Mouse (Mus musculus): ENCODE data around the gene Fgfbp3. TPM values are rescaled to one million over a fixed set of nuclear protein-coding genes. Genes with fewer than 3 reads are reported as not detected.
"Not testable (repeated sequence)": the region's sequence is repeated elsewhere in the genome, so short reads cannot be mapped to it uniquely, and the experiment has no call there.

Gene Fgfbp3
- 2.1 and 3.5 TPM in 2 replicates for polyA plus RNA-seq (2012; rRNA removed)

DNA sequence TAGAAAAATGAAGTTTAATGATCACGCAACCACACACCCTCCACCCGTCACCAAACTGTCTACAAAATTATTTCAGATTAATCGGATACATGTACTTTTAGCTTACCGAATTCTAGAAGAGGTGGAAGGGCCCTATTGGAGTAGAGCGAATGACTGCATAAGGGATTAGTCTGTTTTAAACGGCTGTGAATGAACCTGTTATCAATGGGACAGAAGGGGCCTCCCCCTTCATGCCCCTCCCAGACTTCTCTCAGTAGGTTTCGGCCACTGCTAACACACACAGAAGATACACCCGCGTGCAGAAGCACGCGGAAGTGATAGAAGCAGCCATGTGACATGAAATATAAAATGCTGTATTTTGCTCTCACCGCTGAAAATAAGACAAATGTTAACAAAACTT, at the start of gene Fgfbp3:
Gene Fgfbp3 (minus strand): TSS at position 150 of the 400 bp plus-strand sequence.
- peak within 1 kb of the TSS; percentile 62 for H3K4me3 ChIP-seq (ENCODE audit: insufficient read depth, low read depth, low read length)
- 25% methylated on average over 12 of the region's 12 CpGs for WGBS
- TF ChIP-seq CTCF (conservative IDR thresholded peaks at IDR 0.05; ENCODE audit: insufficient read depth, insufficient read length, low read depth, low read length) = no peak

DNA sequence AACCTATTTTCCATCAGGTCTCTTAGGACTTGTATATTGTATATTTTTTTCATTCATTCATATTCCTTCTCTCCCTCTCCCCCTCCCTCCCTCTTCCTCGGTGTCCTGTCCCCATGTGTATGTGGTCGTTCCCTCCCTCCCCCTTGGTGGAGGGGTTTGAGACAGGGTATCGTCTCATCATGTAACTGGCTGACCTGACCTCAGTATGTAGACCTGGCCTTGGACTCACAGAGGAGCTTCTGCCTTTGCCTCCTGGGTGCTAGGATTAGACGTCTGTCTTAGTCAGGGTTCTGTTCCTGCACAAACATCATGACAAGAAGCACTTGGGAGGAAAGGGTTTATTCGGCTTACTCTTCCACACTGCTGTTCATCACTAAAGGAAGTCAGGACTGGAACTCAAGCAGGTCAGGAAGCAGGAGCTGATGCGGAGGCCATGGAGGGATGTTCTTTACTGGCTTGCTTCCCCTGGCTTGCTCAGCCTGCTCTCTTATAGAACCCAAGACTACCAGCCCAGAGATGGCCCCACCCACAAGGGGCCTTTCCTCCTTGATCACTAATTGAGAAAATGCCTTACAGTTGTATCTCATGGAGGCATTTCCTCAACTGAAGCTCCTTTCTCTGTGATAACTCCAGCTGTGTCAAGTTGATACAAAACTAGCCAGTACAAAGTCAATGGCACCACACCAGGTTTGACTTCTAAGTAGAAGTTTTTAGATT, 43.3 kb upstream of the Fgfbp3 start:
- not testable (repeated sequence) for H3K36me3 ChIP-seq (ENCODE audit: control insufficient read depth, insufficient read depth, low read length); H3K27me3 ChIP-seq (replicated peaks; ENCODE audit: control insufficient read depth, insufficient read depth, low read length); H3K27ac ChIP-seq (ENCODE audit: insufficient read depth, low read depth, low read length); DNase-seq; H3K4me3 ChIP-seq (ENCODE audit: insufficient read depth, low read depth, low read length); H3K4me1 ChIP-seq (ENCODE audit: control insufficient read depth, insufficient read depth, low read length)
- 87% methylated on average over 6 of the region's 6 CpGs for WGBS

More for the DNA sequence above, at the start of gene Fgfbp3:
- Histone ChIP-seq H3K4me1 (ENCODE audit: control insufficient read depth, insufficient read depth, low read length) (no peaks in the 10 kb centered on the region), H3K27ac (ENCODE audit: insufficient read depth, low read depth, low read length) (peak within 1 kb of the TSS; percentile 46; the same call in 1 of the 2 replicates), H3K36me3 (ENCODE audit: control insufficient read depth, insufficient read depth, low read length) (no peaks in the 10 kb centered on the region), H3K27me3 (replicated peaks; ENCODE audit: control insufficient read depth, insufficient read depth, low read length) (no peaks in the 10 kb centered on the region)
- no peak for DNase-seq

DNA sequence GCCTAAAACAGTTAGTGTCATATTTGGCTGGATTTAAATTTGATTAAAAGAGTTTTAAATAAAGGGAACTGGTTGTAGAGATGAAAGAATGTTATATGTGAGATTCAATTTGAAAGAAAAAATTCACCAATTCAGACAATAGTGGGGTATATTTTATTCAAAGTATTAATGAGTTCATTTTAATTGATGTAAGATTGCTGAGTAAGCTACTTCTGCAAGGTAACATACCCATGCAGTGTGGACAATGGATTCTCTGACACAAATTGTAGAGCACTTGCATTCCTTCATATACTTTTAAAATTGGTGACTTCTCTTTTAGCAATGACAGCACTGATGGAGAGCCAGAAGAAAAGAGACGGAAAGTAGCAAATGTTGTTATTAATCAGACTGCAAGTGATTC, 41.9 kb upstream of the Fgfbp3 start:
- no peaks in the 10 kb centered on the region for H3K27me3 ChIP-seq (replicated peaks; ENCODE audit: control insufficient read depth, insufficient read depth, low read length)
- H3K27ac ChIP-seq (ENCODE audit: insufficient read depth, low read depth, low read length) = no peak overlapping the region
- TF ChIP-seq POLR2A (IDR thresholded peaks at IDR 0.05; ENCODE audit: low read depth, low read length) (no peak), CTCF (conservative IDR thresholded peaks at IDR 0.05; ENCODE audit: insufficient read depth, insufficient read length, low read depth, low read length) (no peak)
- 94% methylated on average over 1 of the region's 1 CpGs for WGBS
- no peak overlapping the region for H3K4me3 ChIP-seq (ENCODE audit: insufficient read depth, low read depth, low read length)
- no peak for DNase-seq
- no peaks in the 10 kb centered on the region for H3K4me1 ChIP-seq (ENCODE audit: control insufficient read depth, insufficient read depth, low read length)
- H3K36me3 ChIP-seq (ENCODE audit: control insufficient read depth, insufficient read depth, low read length) = peaks cover 10% of the 10 kb centered on the region

DNA sequence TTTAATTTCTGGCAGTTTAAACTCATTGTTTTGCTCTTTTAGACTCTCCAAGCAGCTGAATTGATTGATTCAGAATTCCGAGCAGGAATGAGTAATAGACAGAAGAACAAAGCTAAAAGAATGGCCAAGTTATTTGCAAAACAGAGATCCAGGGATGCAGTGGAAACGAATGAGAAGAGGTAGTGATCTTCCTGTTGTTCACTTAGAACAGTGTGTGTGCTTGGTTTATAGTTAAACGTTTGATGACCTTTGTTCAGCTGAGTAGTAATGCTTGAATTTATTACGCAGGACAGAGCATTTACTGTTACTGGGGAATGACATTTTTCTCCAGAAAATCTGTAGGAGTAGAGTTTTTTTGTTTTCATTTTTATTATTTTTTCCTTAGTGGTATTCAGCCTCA, 38.9 kb upstream of the Fgfbp3 start:
- Histone ChIP-seq H3K36me3 (ENCODE audit: control insufficient read depth, insufficient read depth, low read length) (peaks cover 2% of the 10 kb centered on the region; the same call in 1 of the 2 replicates), H3K27ac (ENCODE audit: insufficient read depth, low read depth, low read length) (no peak overlapping the region), H3K4me3 (ENCODE audit: insufficient read depth, low read depth, low read length) (no peak overlapping the region), H3K4me1 (ENCODE audit: control insufficient read depth, insufficient read depth, low read length) (no peaks in the 10 kb centered on the region), H3K27me3 (replicated peaks; ENCODE audit: control insufficient read depth, insufficient read depth, low read length) (no peaks in the 10 kb centered on the region)
- TF ChIP-seq CTCF (conservative IDR thresholded peaks at IDR 0.05; ENCODE audit: insufficient read depth, insufficient read length, low read depth, low read length) = no peak
- TF ChIP-seq POLR2A (IDR thresholded peaks at IDR 0.05; ENCODE audit: low read depth, low read length) = no peak
- peak; percentile 52 for DNase-seq
- WGBS = 51% methylated on average over 4 of the region's 4 CpGs

DNA sequence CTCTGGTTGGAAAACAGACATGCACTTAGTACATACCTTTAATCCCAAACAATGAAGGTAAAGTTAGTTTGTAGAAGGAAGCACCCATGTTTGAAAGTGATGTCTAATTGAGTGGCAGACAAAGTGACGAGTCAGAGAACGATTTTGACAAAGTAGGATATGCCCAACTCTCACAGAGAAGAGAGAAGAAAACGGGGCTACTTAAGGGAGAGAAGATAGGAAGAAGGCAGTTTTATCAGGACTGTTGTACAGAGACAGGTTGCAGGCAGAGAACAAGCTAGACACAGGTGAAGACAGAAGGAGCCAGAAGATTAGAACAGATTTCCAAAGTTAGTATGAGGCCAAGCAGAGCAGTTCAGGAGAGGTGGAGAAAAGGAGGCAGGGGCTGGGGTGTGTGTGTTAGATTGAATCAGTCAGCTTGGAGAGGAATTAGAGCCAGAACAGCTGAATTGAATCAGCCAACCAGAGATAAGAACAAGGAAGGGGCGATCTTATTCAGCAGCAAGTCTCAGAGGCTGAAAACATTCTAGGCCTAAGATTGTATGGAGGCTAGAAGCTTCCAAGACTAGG, 34.3 kb upstream of the Fgfbp3 start:
- TF ChIP-seq CTCF (conservative IDR thresholded peaks at IDR 0.05; ENCODE audit: insufficient read depth, insufficient read length, low read depth, low read length) (no peak), POLR2A (IDR thresholded peaks at IDR 0.05; ENCODE audit: low read depth, low read length) (no peak)
- H3K27ac ChIP-seq (ENCODE audit: insufficient read depth, low read depth, low read length) = no peak overlapping the region; the same call in 1 of the 2 replicates
- H3K27me3 ChIP-seq (replicated peaks; ENCODE audit: control insufficient read depth, insufficient read depth, low read length) = no peaks in the 10 kb centered on the region
- H3K4me3 ChIP-seq (ENCODE audit: insufficient read depth, low read depth, low read length) = no peak overlapping the region
- H3K4me1 ChIP-seq (ENCODE audit: control insufficient read depth, insufficient read depth, low read length) = no peaks in the 10 kb centered on the region
- DNase-seq = no peak
- WGBS = 85% methylated on average over 4 of the region's 4 CpGs
- peaks cover 2% of the 10 kb centered on the region; the same call in 1 of the 2 replicates for H3K36me3 ChIP-seq (ENCODE audit: control insufficient read depth, insufficient read depth, low read length)

DNA sequence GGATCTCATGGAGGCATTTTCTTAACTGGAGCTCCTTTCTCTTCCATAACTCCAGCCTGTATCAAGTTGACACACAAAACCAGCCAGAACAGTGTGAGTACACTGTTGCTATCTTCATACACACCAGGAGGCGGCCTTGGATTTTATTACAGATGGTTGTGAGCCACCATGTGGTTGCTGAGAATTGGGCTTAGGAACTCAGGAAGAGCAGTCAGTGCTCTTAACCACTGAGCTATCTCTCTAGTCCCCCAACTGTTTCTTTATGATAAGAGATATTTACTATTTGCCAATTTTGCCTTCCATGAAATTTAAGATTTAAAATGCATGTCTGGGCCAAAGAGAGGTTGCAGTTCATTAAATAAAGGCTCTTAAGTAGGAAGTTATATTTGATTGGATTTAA, 20.6 kb upstream of the Fgfbp3 start:
- TF ChIP-seq POLR2A (IDR thresholded peaks at IDR 0.05; ENCODE audit: low read depth, low read length) = no peak
- TF ChIP-seq CTCF (conservative IDR thresholded peaks at IDR 0.05; ENCODE audit: insufficient read depth, insufficient read length, low read depth, low read length) = no peak
- no peak for DNase-seq
- no peak overlapping the region for H3K27ac ChIP-seq (ENCODE audit: insufficient read depth, low read depth, low read length)
- no peak overlapping the region for H3K4me3 ChIP-seq (ENCODE audit: insufficient read depth, low read depth, low read length)
- H3K4me1 ChIP-seq (ENCODE audit: control insufficient read depth, insufficient read depth, low read length) = 0 out of 2 replicates have a peak, but pooled peaks cover 3% of the 10 kb centered on the region
- WGBS = 95% methylated on average over 1 of the region's 1 CpGs
- no peaks in the 10 kb centered on the region for H3K36me3 ChIP-seq (ENCODE audit: control insufficient read depth, insufficient read depth, low read length)
- no peaks in the 10 kb centered on the region for H3K27me3 ChIP-seq (replicated peaks; ENCODE audit: control insufficient read depth, insufficient read depth, low read length)

DNA sequence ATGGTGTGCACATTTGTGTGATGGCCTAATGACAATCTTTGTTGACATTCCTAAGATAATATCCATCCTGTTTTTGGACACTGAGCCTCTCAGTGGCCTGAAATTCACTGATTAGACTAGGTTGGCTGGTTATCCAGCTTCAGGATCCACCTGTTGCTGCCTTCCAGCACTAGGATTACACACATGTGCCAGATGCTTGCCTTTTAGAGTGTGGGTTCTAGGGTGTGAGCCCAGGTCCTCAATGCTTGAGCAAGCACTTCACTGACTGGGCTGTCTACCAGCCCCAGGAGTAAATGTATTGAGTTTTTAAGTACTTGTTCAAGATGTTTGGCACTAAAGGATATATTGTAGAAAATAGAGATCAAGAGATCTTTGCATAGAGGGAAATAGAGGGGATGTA, 18.6 kb upstream of the Fgfbp3 start:
- H3K4me1 ChIP-seq (ENCODE audit: control insufficient read depth, insufficient read depth, low read length) = no peaks in the 10 kb centered on the region

More for the DNA sequence above, 18.6 kb upstream of the Fgfbp3 start:
- Histone ChIP-seq H3K27me3 (replicated peaks; ENCODE audit: control insufficient read depth, insufficient read depth, low read length) (no peaks in the 10 kb centered on the region), H3K36me3 (ENCODE audit: control insufficient read depth, insufficient read depth, low read length) (no peaks in the 10 kb centered on the region), H3K27ac (ENCODE audit: insufficient read depth, low read depth, low read length) (no peak overlapping the region), H3K4me3 (ENCODE audit: insufficient read depth, low read depth, low read length) (no peak overlapping the region)
- DNase-seq = no peak
- TF ChIP-seq CTCF (conservative IDR thresholded peaks at IDR 0.05; ENCODE audit: insufficient read depth, insufficient read length, low read depth, low read length) (no peak), POLR2A (IDR thresholded peaks at IDR 0.05; ENCODE audit: low read depth, low read length) (no peak)
